Mouse (Mus musculus) G1E (cell line): ENCODE data around the gene Olfr750. TPM values are rescaled to one million over a fixed set of nuclear protein-coding genes. Genes with fewer than 3 reads are reported as not detected.

ENCODE experiments used
- ATAC-seq: 2 replicates; pipeline ENCODE4 v1.8.0; 2016; ENCODE audit warnings: mild to moderate bottlenecking; ENCODE audit not compliant: insufficient number of reproducible peaks, poor library complexity, low FRiP score, severe bottlenecking; ENCODE audit errors: extremely low read depth
- DNase-seq: peaks from one replicate; pipeline ENCODE4 v3.0.0; 2012; ENCODE audit warnings: low spot score
- H3K27me3 ChIP-seq: 2 replicates; pipeline ENCODE4 v1.6.1; 2012; ENCODE audit warnings: mild to moderate bottlenecking, low read length, inconsistent platforms; ENCODE audit not compliant: insufficient read depth
- H3K36me3 ChIP-seq: replicated peaks from 2 replicates; pipeline ENCODE3; 2012; ENCODE audit warnings: mild to moderate bottlenecking, inconsistent platforms
- H3K4me1 ChIP-seq: 2 replicates; pipeline ENCODE4 v1.6.1; 2012; ENCODE audit warnings: low read depth, low read length, inconsistent platforms, mixed read lengths; ENCODE audit not compliant: insufficient read depth
- H3K4me3 ChIP-seq: 2 replicates; pipeline ENCODE4 v1.5.1; 2012; ENCODE audit warnings: low read depth, mild to moderate bottlenecking, inconsistent platforms, low read length, moderate library complexity, mixed read lengths
- H3K9me3 ChIP-seq: replicated peaks from 2 replicates; pipeline ENCODE4 v1.6.1; 2012; ENCODE audit warnings: inconsistent platforms
- CTCF ChIP-seq: IDR thresholded peaks from 2 replicates; pipeline ENCODE4 v1.5.1; 2012; ENCODE audit warnings: low read depth, low read length, inconsistent platforms, mixed read lengths
- GATA1 ChIP-seq: IDR thresholded peaks from 2 replicates; pipeline ENCODE4 v1.6.1; 2012; ENCODE audit warnings: borderline replicate concordance, low read length, inconsistent platforms, mixed read lengths
- GATA2 ChIP-seq: IDR thresholded peaks from 2 replicates; pipeline ENCODE4 v1.6.1; 2012; ENCODE audit warnings: low read depth, low read length, inconsistent platforms, borderline replicate concordance
- POLR2AphosphoS5 ChIP-seq: IDR thresholded peaks from 2 replicates; pipeline ENCODE4 v1.6.1; 2012; ENCODE audit warnings: low read depth, low read length, inconsistent platforms; ENCODE audit not compliant: insufficient replicate concordance
- TAL1 ChIP-seq: conservative IDR thresholded peaks from 2 replicates; pipeline ENCODE4 v1.6.1; 2012; ENCODE audit warnings: low read depth, low read length, inconsistent platforms, mixed read lengths
- polyA plus RNA-seq: library from polyadenylated mRNA; stranded (reverse); fragments of >175 nt; gene quantifications from 2 replicates; pipeline ENCODE4 v1.2.3, GENCODE M21; 2012
- total RNA-seq, 2 experiments: library from RNA; stranded (forward) in 1 of 2; stranded (reverse) in 1 of 2; fragments of 200-1000 nt in 1 of 2; fragments of >200 nt in 1 of 2; fragmentation: Nextera tagmentation in 1 of 2; gene quantifications; 2 replicates each; pipeline ENCODE4 v1.2.3; 2014 to 2017

Gene Olfr750
- total and polyA plus RNA-seq, 3 experiments: 0.05 TPM; not detected in 2

- no peak for DNase-seq
- ATAC-seq: no peak
- no peak for TF ChIP-seq TAL1
- no peak for TF ChIP-seq GATA1
- TF ChIP-seq CTCF: no peak
- TF ChIP-seq GATA2: no peak
- TF ChIP-seq POLR2AphosphoS5: no peak
Observed at GRCm38 (mm10) chr14:51054243-51055237, 19.7 kb downstream of the Olfr750 start.

GRCm38 (mm10) chr14:51053176-51053575, 21.1 kb downstream of the Olfr750 start:
- H3K36me3 ChIP-seq: no peaks in the 10 kb centered on the region
- H3K4me1 ChIP-seq: no peaks in the 10 kb centered on the region
- ATAC-seq: no peak
- H3K4me3 ChIP-seq: no peak overlapping the region
- no peaks in the 10 kb centered on the region for H3K9me3 ChIP-seq
- DNase-seq: no peak
- no peak for TF ChIP-seq GATA1
- TF ChIP-seq GATA2: no peak
- TF ChIP-seq CTCF: no peak
- no peak for TF ChIP-seq POLR2AphosphoS5
- TF ChIP-seq TAL1: no peak
- H3K27me3 ChIP-seq: peaks cover 31% of the 10 kb centered on the region

More at GRCm38 (mm10) chr14:51054243-51055237, 19.7 kb downstream of the Olfr750 start:
- Histone ChIP-seq H3K9me3 (no peaks in the 10 kb centered on the region), H3K36me3 (no peaks in the 10 kb centered on the region), H3K4me1 (no peaks in the 10 kb centered on the region), H3K27me3 (peaks cover 23% of the 10 kb centered on the region), H3K4me3 (no peak overlapping the region)

- DNase-seq: no peak
- TF ChIP-seq CTCF: no peak
- no peak for TF ChIP-seq GATA2
- TF ChIP-seq POLR2AphosphoS5: no peak
- TF ChIP-seq GATA1: no peak
- TF ChIP-seq TAL1: no peak
- Histone ChIP-seq H3K27me3 (peaks cover 30% of the 10 kb centered on the region), H3K4me1 (no peaks in the 10 kb centered on the region), H3K9me3 (no peaks in the 10 kb centered on the region), H3K36me3 (no peaks in the 10 kb centered on the region), H3K4me3 (no peak overlapping the region)
- ATAC-seq: no peak
Observed at GRCm38 (mm10) chr14:51051941-51052340, 22.3 kb downstream of the Olfr750 start.

- no peak for DNase-seq
- no peak for ATAC-seq
- Histone ChIP-seq H3K4me1 (no peaks in the 10 kb centered on the region), H3K9me3 (no peaks in the 10 kb centered on the region), H3K27me3 (peaks cover 28% of the 10 kb centered on the region), H3K36me3 (no peaks in the 10 kb centered on the region), H3K4me3 (no peak within 1 kb of the TSS)
- no peak for TF ChIP-seq GATA1
- no peak for TF ChIP-seq CTCF
- no peak for TF ChIP-seq POLR2AphosphoS5
- no peak for TF ChIP-seq TAL1
- TF ChIP-seq GATA2: no peak
Observed at GRCm38 (mm10) chr14:51050063-51050462, 24.2 kb downstream of the Olfr750 start, which contains the start of gene Rnase11. Gene Rnase11, minus strand, starts transcription at chr14:51050163.

DNA sequence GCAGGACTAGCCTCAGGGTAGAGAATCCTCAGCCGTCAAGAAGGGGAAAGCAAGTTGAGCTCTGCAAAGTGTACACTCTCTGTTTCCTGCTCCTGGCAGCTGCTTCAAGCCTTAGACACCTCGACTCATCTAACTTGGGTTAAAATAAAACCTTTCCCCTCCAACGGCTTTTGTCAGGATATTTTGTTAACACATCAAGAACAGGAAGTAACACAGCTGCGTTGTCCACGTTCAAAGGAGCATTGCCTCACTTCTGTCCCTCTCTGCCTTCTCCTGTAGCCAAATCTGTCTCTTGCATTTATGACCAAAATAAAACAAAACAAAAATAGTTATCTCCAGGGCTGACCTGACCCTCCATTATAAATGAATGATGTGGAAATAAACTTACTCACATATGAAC, 26.4 kb downstream of the Olfr750 start:
- ATAC-seq: no peak
- DNase-seq: no peak
- Histone ChIP-seq H3K9me3 (no peaks in the 10 kb centered on the region), H3K4me1 (no peaks in the 10 kb centered on the region), H3K4me3 (no peak overlapping the region), H3K36me3 (no peaks in the 10 kb centered on the region), H3K27me3 (peaks cover 15% of the 10 kb centered on the region)
- TF ChIP-seq TAL1: no peak
- TF ChIP-seq GATA1: no peak
- TF ChIP-seq CTCF: no peak
- no peak for TF ChIP-seq POLR2AphosphoS5
- no peak for TF ChIP-seq GATA2

DNA sequence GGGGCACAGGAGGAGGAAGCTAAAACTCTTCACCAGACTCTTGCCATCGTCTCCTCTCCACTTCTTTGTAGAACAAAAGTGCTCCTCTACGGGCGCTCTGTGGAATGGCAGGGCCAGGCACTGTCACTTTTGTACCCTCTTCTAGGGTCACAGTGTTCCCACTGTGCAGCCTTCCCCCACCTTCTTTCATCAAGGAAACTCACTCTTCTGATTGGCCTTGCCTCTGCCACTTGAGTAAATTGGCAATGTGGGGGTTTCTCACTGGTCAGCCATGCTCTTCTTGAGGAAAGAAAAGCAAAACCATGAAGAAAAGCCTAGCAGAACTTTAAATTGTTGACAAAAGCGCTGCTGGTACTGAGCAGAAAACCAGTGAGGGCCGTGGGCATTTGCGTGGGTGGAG, 32.5 kb downstream of the Olfr750 start, which contains the start of gene Rnase9:
Rnase9 (minus strand) TSS at position 101 of the 400 bp plus-strand sequence.
- TF ChIP-seq POLR2AphosphoS5 (no peak), CTCF (no peak)
- H3K36me3 ChIP-seq: no peaks in the 10 kb centered on the region
- H3K4me1 ChIP-seq: no peaks in the 10 kb centered on the region; the same call in 1 of the 2 replicates
- ATAC-seq (no peak), DNase-seq (no peak)
- H3K9me3 ChIP-seq: no peaks in the 10 kb centered on the region
- H3K27me3 ChIP-seq: no peaks in the 10 kb centered on the region; the same call in 1 of the 2 replicates
- no peak within 1 kb of the TSS for H3K4me3 ChIP-seq
